Mouse (Mus musculus) CD8-positive naive resting alpha-beta T cell, adult 2 months (primary cell): ENCODE results near the gene Gm9970.

Experiments used
- DNase-seq, 2 experiments: peaks; one replicate each; pipeline ENCODE4 v3.0.0; 2022; ENCODE audit warnings: low read depth in 2 of 2, low spot score in 2 of 2

Gene Gm9970

GRCm38 (mm10) chr5:31240637-31241521 lies at the start of gene Gm9970, which contains the start of gene Nrbp1:
Gene Gm9970 (minus strand): TSS chr5:31241232.
Gene Nrbp1 (plus strand): TSS chr5:31240864.
- peak; percentile 87 to 90 for DNase-seq

- no peak for DNase-seq
Observed at GRCm38 (mm10) chr5:31289626-31290230, 48.7 kb upstream of the Gm9970 start.

GRCm38 (mm10) chr5:31288655-31289054 lies 47.6 kb upstream of the Gm9970 start:
- DNase-seq = no peak

GRCm38 (mm10) chr5:31288225-31288624 lies 47.2 kb upstream of the Gm9970 start:
- DNase-seq = no peak

- peak in 1 of 2 experiments; percentile 12 for DNase-seq
Observed at GRCm38 (mm10) chr5:31279245-31279988, 38.4 kb upstream of the Gm9970 start.

GRCm38 (mm10) chr5:31273018-31273417 lies 32.0 kb upstream of the Gm9970 start:
- no peak for DNase-seq

- DNase-seq = no peak
Observed at GRCm38 (mm10) chr5:31267686-31268085, 26.7 kb upstream of the Gm9970 start.

- DNase-seq = no peak
Observed at GRCm38 (mm10) chr5:31266101-31266500, 25.1 kb upstream of the Gm9970 start.

GRCm38 (mm10) chr5:31257616-31258015 lies 16.6 kb upstream of the Gm9970 start:
- no peak for DNase-seq

- no peak for DNase-seq
Observed at GRCm38 (mm10) chr5:31255971-31256370, 14.9 kb upstream of the Gm9970 start.

GRCm38 (mm10) chr5:31255381-31255780 lies 14.3 kb upstream of the Gm9970 start:
- DNase-seq = no peak

- no peak for DNase-seq
Observed at GRCm38 (mm10) chr5:31254901-31255300, 13.9 kb upstream of the Gm9970 start.

- no peak for DNase-seq
Observed at GRCm38 (mm10) chr5:31254452-31254851, 13.4 kb upstream of the Gm9970 start.

- no peak for DNase-seq
Observed at GRCm38 (mm10) chr5:31253806-31254205, 12.8 kb upstream of the Gm9970 start.

GRCm38 (mm10) chr5:31252795-31253545 lies 11.9 kb upstream of the Gm9970 start:
- DNase-seq = no peak

- no peak for DNase-seq
Observed at GRCm38 (mm10) chr5:31252151-31252550, 11.1 kb upstream of the Gm9970 start.

- DNase-seq = no peak
Observed at GRCm38 (mm10) chr5:31251541-31252101, 10.6 kb upstream of the Gm9970 start, which contains the start of gene Krtcap3. Gene Krtcap3 (plus strand): TSS chr5:31251691.

GRCm38 (mm10) chr5:31250716-31251115 lies 9.7 kb upstream of the Gm9970 start:
- DNase-seq = no peak

GRCm38 (mm10) chr5:31242191-31242590 lies 1.2 kb upstream of the Gm9970 start:
- DNase-seq = no peak

GRCm38 (mm10) chr5:31241522-31242034 lies 546 bp upstream of the Gm9970 start:
- no peak for DNase-seq
